ENCODE assay signal across 16 mouse cellular contexts in the genomic region with DNA sequence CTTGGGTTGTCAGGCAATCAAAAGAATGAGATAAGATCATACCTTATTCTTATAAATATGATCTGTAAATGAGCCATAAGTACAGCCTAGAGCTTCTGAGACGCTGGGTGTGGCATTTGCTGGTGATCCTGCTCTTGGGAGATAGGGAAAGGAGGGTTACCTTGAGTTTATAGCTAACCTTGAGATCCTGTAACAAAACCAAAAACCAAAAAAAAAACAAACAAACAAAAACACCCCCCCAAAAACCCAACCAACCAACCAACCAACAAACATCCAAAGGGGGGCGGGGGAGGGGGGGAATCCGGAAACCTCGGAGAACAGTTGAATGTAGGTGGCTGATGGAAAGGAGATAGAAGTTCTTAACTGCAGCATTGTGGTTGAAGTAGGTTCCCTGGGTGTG. TPM values are rescaled to one million over a fixed set of nuclear protein-coding genes. Genes with fewer than 3 reads are reported as not detected.
DNase-seq lines count a peak whose midpoint lies in the region; ATAC-seq and TF ChIP-seq lines count a peak whose summit lies in the region.
"Had no signal": no experiment of that assay in that cellular context is flagged by ENCODE, and none has a peak within 500 bp of the region (broad histone marks: within the 10 kb centered on the region; RNA-seq: fewer than 3 reads in every experiment).

No protein-coding gene starts in this region.

- H3K27ac ChIP-seq in heart, postnatal 0 days (ENCODE audit: low read depth): peak overlapping the region; percentile 79
- peak overlapping the region; percentile 95 for H3K27ac ChIP-seq in liver, embryonic 15.5 days (replicated peaks)
- H3K27ac ChIP-seq: gastrocnemius, adult 2 months; limb, embryonic 13.5 days; stomach, embryonic 15.5 days had no signal

- ATAC-seq in heart, postnatal 0 days (ENCODE audit: insufficient read depth, low read depth): no peak
- ATAC-seq in liver, embryonic 15.5 days (ENCODE audit: insufficient read depth): no peak
- ATAC-seq: lung, postnatal 0 days had no signal

- no peaks in the 10 kb centered on the region for H3K36me3 ChIP-seq in heart, postnatal 0 days (replicated peaks; ENCODE audit: control insufficient read depth, insufficient read depth, low read length)
- H3K36me3 ChIP-seq in liver, embryonic 15.5 days (replicated peaks): no peaks in the 10 kb centered on the region
- H3K36me3 ChIP-seq: limb, embryonic 13.5 days; stomach, embryonic 15.5 days had no signal

- no peak for TF ChIP-seq CTCF in heart, postnatal 0 days (IDR thresholded peaks at IDR 0.05; ENCODE audit: low read depth)

- no peaks in the 10 kb centered on the region for H3K27me3 ChIP-seq in heart, postnatal 0 days (ENCODE audit: control insufficient read depth, insufficient read depth, low read length)
- H3K27me3 ChIP-seq in liver, embryonic 15.5 days: no peaks in the 10 kb centered on the region
- H3K27me3 ChIP-seq: limb, embryonic 13.5 days; stomach, embryonic 15.5 days had no signal

- WGBS in heart, postnatal 0 days: 52% methylated on average over 4 of the region's 4 CpGs
- 23% methylated on average over 4 of the region's 4 CpGs for WGBS in liver, embryonic 15.5 days (ENCODE audit: insufficient replicate concordance)

- H3K9ac ChIP-seq in heart, postnatal 0 days (replicated peaks; ENCODE audit: low read depth, low read length): no peak overlapping the region; the same call in 1 of the 2 replicates
- peak overlapping the region; percentile 51 for H3K9ac ChIP-seq in liver, embryonic 15.5 days
- H3K9ac ChIP-seq: limb, embryonic 13.5 days; stomach, embryonic 15.5 days had no signal

- peak; percentile 33 for DNase-seq in heart, adult 11 months
- no peak for DNase-seq in heart, adult 9 months (ENCODE audit: low spot score in 2 of 2)
- no peak for DNase-seq in heart, postnatal 0 days (ENCODE audit: low spot score)
- no peak for DNase-seq in heart, adult 18-20 months
- peak; percentile 56 for DNase-seq in c-Kit-positive CD71-positive TER-119-positive erythroid progenitor cells, embryonic 14.5 days (ENCODE audit: low spot score)
- DNase-seq in left cerebral cortex, adult 8-10 months (ENCODE audit: low spot score in 2 of 2): no peak
- DNase-seq in spleen, adult 12 weeks (ENCODE audit: low spot score): no peak
- DNase-seq: cerebellum, adult 11-12 months; cerebellum, postnatal 25 days; gastrocnemius, adult 2 months; kidney, adult 2 months; kidney, postnatal 36 days had no signal

- H3K4me3 ChIP-seq in heart, postnatal 0 days (ENCODE audit: low read depth, low read length): peak overlapping the region; percentile 29
- H3K4me3 ChIP-seq in liver, embryonic 15.5 days (replicated peaks): peak overlapping the region; percentile 43
- H3K4me3 ChIP-seq: gastrocnemius, adult 2 months; limb, embryonic 13.5 days; stomach, embryonic 15.5 days had no signal

- H3K4me2 ChIP-seq in heart, postnatal 0 days (ENCODE audit: low read depth, low read length): peak overlapping the region; percentile 57
- H3K4me2 ChIP-seq in liver, embryonic 15.5 days: peak overlapping the region; percentile 74
- H3K4me2 ChIP-seq: stomach, embryonic 15.5 days had no signal

- no peak for TF ChIP-seq EP300 in heart, postnatal 0 days (IDR thresholded peaks at IDR 0.05; ENCODE audit: low read depth)

- H3K4me1 ChIP-seq in heart, postnatal 0 days (ENCODE audit: control insufficient read depth, insufficient read depth): peaks cover 49% of the 10 kb centered on the region
- H3K4me1 ChIP-seq in liver, embryonic 15.5 days (replicated peaks): peaks cover 72% of the 10 kb centered on the region

- H3K9me3 ChIP-seq in heart, postnatal 0 days (replicated peaks; ENCODE audit: control insufficient read depth, low read length): no peaks in the 10 kb centered on the region
- no peaks in the 10 kb centered on the region for H3K9me3 ChIP-seq in liver, embryonic 15.5 days (replicated peaks)
- H3K9me3 ChIP-seq: limb, embryonic 13.5 days; stomach, embryonic 15.5 days had no signal

RNA-seq across cellular contexts. Expression of a gene that starts 2.9 kb away (rescaled TPM):
- total RNA-seq in heart, postnatal 0 days (2014; rRNA removed; ENCODE audit: low replicate concordance): 110 and 114 TPM in 2 replicates
- 26.3 and 30.8 TPM in 2 replicates for polyA plus RNA-seq in heart, postnatal 0 days (2015; fragmentation: Nextera tagmentation; extraction: Ambion mirVana)
- 10 to 100 TPM; 80.7 to 92.2 TPM for total RNA-seq in heart, adult 18-20 months (2021)
- 10.0 and 10.2 TPM in 2 replicates for polyA plus RNA-seq in liver, embryonic 15.5 days (2015; fragmentation: Nextera tagmentation; extraction: Ambion mirVana)
- total RNA-seq in left cerebral cortex, adult 8-10 months (2022): 100 to 1,000 TPM in 1 of 4 experiments, 10 to 100 TPM in 3; 78.0 to 100 (median 84.6) TPM

Comparison
In these comparisons a context has a peak if more than half of its experiments do, and no peak if none do; other contexts are left out.
1. DNase-seq: peak in heart, adult 11 months (single experiment) and c-Kit-positive CD71-positive TER-119-positive erythroid progenitor cells, embryonic 14.5 days (single experiment); none in heart, adult 9 months (0 of 2), heart, postnatal 0 days (single experiment), heart, adult 18-20 months (0 of 2), left cerebral cortex, adult 8-10 months (0 of 2) and spleen, adult 12 weeks (single experiment).